Mouse (Mus musculus) T-cell, adult 2 months (primary cell): Measurements from ENCODE around the gene Perm1.
A peak's percentile ranks its signal among the peaks of the same experiment; 100 is the strongest.

ENCODE experiments used
- DNase-seq: peaks from one replicate; pipeline ENCODE4 v3.0.0; 2022; ENCODE audit warnings: low spot score

The Perm1 gene

GRCm38 (mm10) chr4:156215649-156216048 is at the start of gene Perm1:
Gene Perm1 (plus strand): TSS chr4:156215868.
- no peak for DNase-seq

GRCm38 (mm10) chr4:156166477-156166876 is 49.2 kb upstream of the Perm1 start:
- peak; percentile 8 for DNase-seq

- no peak for DNase-seq
Measured at GRCm38 (mm10) chr4:156168611-156169010, 47.1 kb upstream of the Perm1 start.

GRCm38 (mm10) chr4:156169129-156169528 is 46.5 kb upstream of the Perm1 start:
- DNase-seq: no peak

GRCm38 (mm10) chr4:156171828-156172227 is 43.8 kb upstream of the Perm1 start:
- no peak for DNase-seq

GRCm38 (mm10) chr4:156177630-156178029 is 38.0 kb upstream of the Perm1 start:
- no peak for DNase-seq

GRCm38 (mm10) chr4:156183747-156184146 is 31.9 kb upstream of the Perm1 start:
- no peak for DNase-seq

DNA sequence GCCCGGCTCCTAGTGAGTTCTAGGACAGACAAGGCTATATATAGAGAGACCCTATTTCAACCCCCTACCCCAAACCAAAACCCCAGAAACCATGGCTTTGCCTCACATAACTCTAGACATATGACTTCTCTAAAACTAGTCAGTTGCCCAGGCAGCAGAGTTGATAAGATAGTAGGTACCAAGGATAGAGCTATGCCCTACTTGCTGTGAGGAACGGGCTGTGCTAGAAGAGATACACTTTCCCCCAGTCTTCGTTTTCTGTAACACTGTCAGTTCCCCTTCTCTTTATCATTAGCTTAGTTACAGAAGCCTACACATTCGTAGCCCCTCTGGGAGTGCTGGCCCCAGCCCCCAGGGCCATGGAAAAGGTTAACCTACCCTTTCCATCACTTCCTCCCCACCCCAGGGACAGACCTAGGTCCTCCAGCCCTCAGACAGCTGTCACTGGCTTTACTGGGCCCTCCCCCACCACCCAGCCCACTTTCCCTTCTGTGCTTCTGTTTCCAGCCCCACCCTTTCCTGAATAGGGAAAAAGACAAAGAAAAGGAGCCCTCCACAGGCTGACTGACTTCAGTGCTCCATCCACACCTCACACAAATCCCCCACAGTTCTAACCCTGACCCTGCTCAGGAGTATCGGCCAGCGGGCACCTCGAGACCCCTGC is 31.2 kb upstream of the Perm1 start:
- no peak for DNase-seq

- DNase-seq: no peak
Measured at GRCm38 (mm10) chr4:156185456-156185949, 30.2 kb upstream of the Perm1 start.

DNA sequence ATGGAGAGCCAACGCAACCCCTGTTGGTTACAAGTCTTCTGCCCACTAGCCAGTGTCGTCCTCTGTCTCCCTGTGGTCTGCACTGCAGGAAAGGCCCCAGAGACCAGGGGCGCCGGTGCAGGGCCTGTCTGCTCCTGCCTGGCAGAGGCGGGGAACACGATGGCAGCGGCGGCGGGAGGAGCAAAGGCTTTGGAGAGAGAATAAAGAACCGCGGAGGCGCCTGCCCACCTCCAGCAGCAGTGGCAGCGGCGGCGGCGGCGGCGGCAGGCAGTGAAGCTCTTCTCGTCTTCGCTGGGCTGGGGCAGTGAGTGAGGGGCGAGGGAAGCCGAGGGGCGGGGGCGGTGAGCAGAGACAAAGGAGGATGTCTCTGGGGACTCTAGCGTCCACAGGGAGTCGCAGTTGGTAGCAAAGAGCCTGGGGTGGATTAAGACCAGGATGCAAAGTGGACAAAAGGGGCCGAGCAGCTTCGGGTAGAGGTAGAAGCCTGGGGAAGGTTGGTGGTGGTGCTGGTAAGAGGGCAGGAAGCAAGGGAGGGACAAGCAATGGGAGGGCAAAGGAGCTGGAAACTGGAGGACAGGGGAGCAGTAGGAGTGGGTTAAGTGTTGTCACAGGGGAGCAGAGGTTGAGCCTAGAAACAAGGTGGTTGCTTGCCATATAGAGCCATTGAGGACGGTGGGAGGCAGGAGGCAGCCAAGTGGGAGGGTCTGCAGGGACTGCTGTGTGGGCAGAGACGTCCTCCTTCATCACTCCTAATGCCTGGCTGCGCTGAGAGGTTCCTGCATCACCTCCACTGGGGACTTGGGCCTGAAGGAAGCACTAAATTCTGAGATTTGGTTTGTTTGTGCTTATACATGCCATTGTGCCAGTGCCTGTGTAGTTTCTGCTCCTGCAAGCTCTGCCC is 29.5 kb upstream of the Perm1 start:
- DNase-seq: no peak

DNA sequence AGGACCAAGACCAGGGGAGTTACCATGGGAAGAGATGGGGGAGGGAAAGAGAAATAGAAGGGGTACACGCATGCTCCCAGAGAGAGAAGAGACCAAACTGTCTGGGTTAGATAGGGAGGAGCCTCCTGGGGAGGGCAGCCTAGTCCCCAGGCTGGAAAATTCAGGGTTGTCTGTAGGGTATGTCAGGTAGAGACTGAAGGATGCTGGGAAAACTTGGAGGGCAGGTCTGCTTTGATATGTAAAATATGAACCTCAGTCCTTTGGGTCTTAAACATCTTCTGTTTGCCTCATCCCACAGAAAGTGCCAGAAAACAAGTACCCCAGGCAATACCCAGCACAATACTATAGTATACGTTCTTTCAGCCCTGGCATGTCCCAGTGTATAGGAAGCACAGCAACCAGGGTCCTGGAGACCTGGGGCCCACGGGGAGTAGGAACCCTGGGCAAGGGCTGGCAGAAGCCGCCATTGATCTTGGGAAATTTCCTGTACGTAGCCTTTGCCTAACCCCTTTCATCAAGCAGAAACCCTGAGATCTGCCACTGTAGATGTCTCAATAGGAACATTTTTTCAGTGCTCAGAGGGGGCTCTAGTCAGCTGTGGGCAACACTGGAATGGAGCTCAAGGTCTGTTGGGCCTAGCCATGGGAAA is 27.4 kb upstream of the Perm1 start:
- no peak for DNase-seq

DNA sequence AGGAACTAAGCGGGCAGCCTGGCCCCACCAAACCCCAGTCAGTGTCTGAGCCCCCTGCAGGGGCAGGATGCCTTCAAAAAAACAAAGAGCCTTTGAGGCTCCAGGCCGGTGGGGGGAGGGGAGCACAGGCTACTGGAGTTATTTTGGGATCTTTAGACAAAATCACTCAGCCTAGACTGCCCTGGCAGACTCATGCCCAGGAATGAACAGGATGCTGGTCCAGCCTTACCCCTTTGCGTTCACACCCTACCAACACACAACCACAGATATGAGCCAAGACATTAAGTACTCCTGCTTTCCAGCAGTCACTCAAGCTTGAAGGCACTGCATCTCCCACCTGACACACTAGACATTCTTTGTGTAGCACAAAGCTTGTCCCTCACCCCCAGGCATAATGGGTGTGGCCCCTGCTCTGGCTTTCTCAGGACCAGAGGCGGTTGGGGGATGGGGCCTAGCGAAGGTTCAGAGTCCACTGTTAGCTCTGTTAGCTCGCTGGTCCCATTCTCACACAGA is 26.8 kb upstream of the Perm1 start:
- no peak for DNase-seq

GRCm38 (mm10) chr4:156192421-156193199 is 23.1 kb upstream of the Perm1 start:
- no peak for DNase-seq

DNA sequence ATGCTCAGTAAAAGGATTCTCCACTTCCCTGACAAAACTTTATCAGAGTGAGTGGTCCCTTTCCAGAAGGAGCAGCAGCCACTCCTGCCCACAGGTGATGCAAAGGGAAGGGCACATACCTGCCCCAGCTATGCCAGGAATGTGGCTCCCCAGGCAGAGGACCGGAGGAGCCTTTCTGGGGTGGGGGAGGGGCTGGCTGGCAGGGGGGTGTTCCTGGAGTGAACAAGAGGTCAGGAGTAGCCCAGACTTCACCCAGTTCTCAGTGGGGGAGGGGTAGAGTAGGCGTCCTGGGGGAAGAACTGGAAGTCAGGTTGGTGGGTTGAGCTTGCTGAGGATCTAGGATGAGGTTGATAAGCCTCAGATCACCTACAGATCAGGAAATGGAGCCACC is 22.5 kb upstream of the Perm1 start:
- DNase-seq: no peak

DNA sequence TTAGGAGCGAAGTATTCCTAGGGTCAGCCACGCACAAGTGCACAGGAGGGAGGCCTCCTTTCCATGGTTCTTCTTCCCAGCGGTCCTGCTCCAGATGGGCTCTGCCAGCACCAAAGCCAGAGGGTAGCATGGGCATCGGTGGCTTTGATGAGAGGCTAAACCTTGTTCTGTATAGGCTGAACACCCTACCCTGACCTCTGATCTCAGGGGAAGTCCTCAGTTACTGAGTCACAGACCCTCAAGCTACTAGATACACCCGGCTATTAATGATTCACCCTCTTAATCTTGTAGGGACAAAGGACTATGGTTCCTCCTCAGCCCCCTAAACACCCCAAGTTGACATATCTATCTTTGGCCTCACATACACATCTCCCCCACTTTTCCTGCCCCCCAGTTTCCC is 21.8 kb upstream of the Perm1 start:
- no peak for DNase-seq

GRCm38 (mm10) chr4:156194346-156194745 is 21.3 kb upstream of the Perm1 start:
- DNase-seq: no peak

GRCm38 (mm10) chr4:156195927-156196870 is 19.5 kb upstream of the Perm1 start:
- no peak for DNase-seq

- peak; percentile 32 for DNase-seq
Measured at GRCm38 (mm10) chr4:156197131-156197828, 18.4 kb upstream of the Perm1 start, which contains the start of gene Agrn. Gene Agrn (minus strand): TSS chr4:156197488.

DNA sequence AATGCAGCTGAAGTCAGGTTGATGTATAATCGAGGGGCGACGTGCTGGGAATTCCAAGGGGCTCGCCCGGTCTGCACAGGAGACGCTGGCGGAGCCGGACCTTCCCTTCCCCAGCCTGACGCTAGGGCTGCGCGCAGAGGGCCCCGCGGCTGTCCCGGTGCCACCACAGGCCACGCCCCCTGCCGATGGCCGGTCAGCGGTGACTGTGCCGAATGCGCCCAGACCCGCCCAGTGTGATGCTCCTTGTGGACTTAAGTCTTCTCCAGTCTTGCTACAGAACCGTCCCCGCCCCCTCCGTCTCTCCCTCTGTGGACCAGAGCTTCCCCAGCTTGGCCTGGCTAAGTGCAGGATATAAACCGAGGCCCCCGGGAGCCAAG is 17.9 kb upstream of the Perm1 start:
- DNase-seq: peak; percentile 28
